Mouse (Mus musculus) MEL (cell line): ENCODE results near the gene Pex5. TPM values are rescaled to one million over a fixed set of nuclear protein-coding genes. Genes with fewer than 3 reads are reported as not detected.

Experiments used
- DNase-seq: peaks from one replicate; pipeline ENCODE4 v3.0.0; 2011; ENCODE audit warnings: low read depth, low spot score
- H3K27ac ChIP-seq: 2 replicates; pipeline ENCODE4 v1.5.1; 2012; ENCODE audit warnings: low read depth, mild to moderate bottlenecking, control low read depth, low read length, moderate library complexity; ENCODE audit not compliant: control insufficient read depth
- H3K27me3 ChIP-seq, 2 experiments: fragments of 150-350 bp in 1 of 2; sonication (generic) in 1 of 2; 2 replicates each; pipeline ENCODE4 v1.6.1; 2012; ENCODE audit warnings: low read length in 2 of 2, mild to moderate bottlenecking in 2 of 2, improper control_type of control experiment in 1 of 2, moderate library complexity in 1 of 2; ENCODE audit not compliant: insufficient read depth in 2 of 2, control insufficient read depth in 1 of 2
- H3K36me3 ChIP-seq, 2 experiments: 2 replicates each; pipeline ENCODE4 v1.6.1; 2012 to 2014; ENCODE audit warnings: low read length in 2 of 2, improper control_type of control experiment in 1 of 2, inconsistent platforms in 1 of 2, mild to moderate bottlenecking in 1 of 2; ENCODE audit not compliant: insufficient read depth in 2 of 2, control insufficient read depth in 1 of 2
- H3K4me1 ChIP-seq, 2 experiments: fragments of 150-350 bp in 1 of 2; sonication (generic) in 1 of 2; 2 replicates each; pipeline ENCODE4 v1.6.1; 2012; ENCODE audit warnings: low read length in 2 of 2, improper control_type of control experiment in 1 of 2, mild to moderate bottlenecking in 1 of 2; ENCODE audit not compliant: insufficient read depth in 2 of 2, control insufficient read depth in 1 of 2
- H3K4me3 ChIP-seq, 2 experiments: fragments of 150-350 bp in 1 of 2; sonication (generic) in 1 of 2; 2 replicates each; pipeline ENCODE4 v1.5.1; 2012; ENCODE audit warnings: low read depth in 2 of 2, low read length in 2 of 2, mild to moderate bottlenecking in 2 of 2, moderate library complexity in 2 of 2, control low read depth in 1 of 2, improper control_type of control experiment in 1 of 2; ENCODE audit not compliant: control insufficient read depth in 1 of 2, insufficient read depth in 1 of 2
- H3K79me2 ChIP-seq: 2 replicates; pipeline ENCODE4 v1.6.1; 2012; ENCODE audit warnings: mild to moderate bottlenecking, low read length, moderate library complexity; ENCODE audit not compliant: control insufficient read depth, poor library complexity, insufficient read depth
- H3K9ac ChIP-seq: 2 replicates; pipeline ENCODE4 v1.6.1; 2012; ENCODE audit warnings: low read depth, mild to moderate bottlenecking, control low read depth, low read length, moderate library complexity; ENCODE audit not compliant: control insufficient read depth, poor library complexity, severe bottlenecking
- H3K9me3 ChIP-seq: fragments of 150-350 bp; sonication (generic); replicated peaks from 2 replicates; pipeline ENCODE4 v1.6.1; 2012; ENCODE audit warnings: mild to moderate bottlenecking, low read length, improper control_type of control experiment, moderate library complexity; ENCODE audit not compliant: insufficient read depth
- BHLHE40 ChIP-seq: IDR thresholded peaks from 2 replicates; pipeline ENCODE4 v1.6.1; 2012; ENCODE audit warnings: low read depth, mild to moderate bottlenecking, inconsistent platforms, low read length, improper control_type of control experiment, borderline replicate concordance
- CHD2 ChIP-seq: IDR thresholded peaks from 2 replicates; pipeline ENCODE4 v1.6.1; 2011; ENCODE audit warnings: low read length, improper control_type of control experiment
- CTCF ChIP-seq, 3 experiments: IDR thresholded peaks in 2 of 3; conservative IDR thresholded peaks in 1 of 3; 2 replicates each; pipeline ENCODE4 v1.5.1; 2011 to 2012; ENCODE audit warnings: low read length in 3 of 3, low read depth in 2 of 3, mild to moderate bottlenecking in 2 of 3, improper control_type of control experiment in 1 of 3, inconsistent platforms in 1 of 3, mixed read lengths in 1 of 3, moderate library complexity in 1 of 3; ENCODE audit not compliant: control insufficient read depth in 1 of 3, insufficient read depth in 1 of 3, poor library complexity in 1 of 3, severe bottlenecking in 1 of 3
- HCFC1 ChIP-seq: IDR thresholded peaks from 2 replicates; pipeline ENCODE4 v1.6.1; 2012; ENCODE audit warnings: low read depth, mild to moderate bottlenecking, inconsistent platforms, low read length, improper control_type of control experiment, moderate library complexity
- MAFK ChIP-seq: IDR thresholded peaks from 2 replicates; pipeline ENCODE4 v1.6.1; 2011; ENCODE audit warnings: low read depth, mild to moderate bottlenecking, low read length, improper control_type of control experiment, borderline replicate concordance
- POLR2A ChIP-seq, 2 experiments: IDR thresholded peaks; 2 replicates each; pipeline ENCODE4 v1.6.1; 2011 to 2012; ENCODE audit warnings: low read length in 2 of 2, mild to moderate bottlenecking in 2 of 2, control low read depth in 1 of 2, improper control_type of control experiment in 1 of 2, low read depth in 1 of 2, moderate library complexity in 1 of 2; ENCODE audit not compliant: control insufficient read depth in 1 of 2, insufficient read depth in 1 of 2, poor library complexity in 1 of 2
- UBTF ChIP-seq: IDR thresholded peaks from 2 replicates; pipeline ENCODE4 v1.6.1; 2012; ENCODE audit warnings: low read depth, mild to moderate bottlenecking, inconsistent platforms, low read length, improper control_type of control experiment, moderate library complexity, borderline replicate concordance; ENCODE audit not compliant: insufficient read depth
- ZKSCAN1 ChIP-seq: IDR thresholded peaks from 2 replicates; pipeline ENCODE4 v1.6.1; 2012; ENCODE audit warnings: low read depth, mild to moderate bottlenecking, inconsistent platforms, low read length, improper control_type of control experiment, moderate library complexity
- polyA plus RNA-seq, 2 experiments: library from polyadenylated mRNA; stranded (reverse) in 1 of 2; unstranded in 1 of 2; fragments of >175 nt in 1 of 2; fragments of >200 nt in 1 of 2; gene quantifications; 2 replicates each; pipeline versions ENCODE4 v1.2.1 to v1.2.4; 2012; ENCODE audit warnings: low replicate concordance in 2 of 2, low read depth in 1 of 2; ENCODE audit not compliant: insufficient read length in 2 of 2, insufficient read depth in 1 of 2, missing spikeins in 1 of 2
- total RNA-seq: library from RNA; depleted of rRNA; stranded (reverse); fragments of 300-350 nt; gene quantifications from 2 replicates; pipeline ENCODE4 v1.2.3, GENCODE M21; 2012; rRNA removed

Gene Pex5
- total and polyA plus RNA-seq, 3 experiments = 63.0 to 63.1 TPM; not detected in 1

GRCm38 (mm10) chr6:124353246-124353645 lies 61.6 kb downstream of the Pex5 start:
- Histone ChIP-seq H3K27me3 (peaks cover under 1 to 2% of the 10 kb centered on the region in 2 experiments; a peak in 2 of 4 replicates), H3K79me2 (no peaks in the 10 kb centered on the region)
- no peak for DNase-seq

More at GRCm38 (mm10) chr6:124353246-124353645, 61.6 kb downstream of the Pex5 start:
- no peak overlapping the region for H3K4me3 ChIP-seq
- H3K36me3 ChIP-seq = no peaks in the 10 kb centered on the region
- no peak overlapping the region for H3K27ac ChIP-seq
- TF ChIP-seq CTCF (IDR thresholded peaks at IDR 0.05 in 2 of 3, conservative IDR thresholded peaks at IDR 0.05 in 1 of 3; ENCODE audit: control insufficient read depth in 1 of 3, insufficient read depth in 1 of 3, low read depth in 2 of 3, low read length in 3 of 3, poor library complexity in 1 of 3, severe bottlenecking in 1 of 3) = no peak
- no peak for TF ChIP-seq CHD2
- TF ChIP-seq POLR2A (IDR thresholded peaks at IDR 0.05; ENCODE audit: control insufficient read depth in 1 of 2, insufficient read depth in 1 of 2, low read depth in 1 of 2, low read length in 2 of 2, poor library complexity in 1 of 2) = no peak
- no peak for TF ChIP-seq HCFC1
- TF ChIP-seq ZKSCAN1 = no peak
- TF ChIP-seq BHLHE40 = no peak
- TF ChIP-seq UBTF = no peak
- no peak for TF ChIP-seq MAFK
- no peaks in the 10 kb centered on the region for H3K9me3 ChIP-seq
- no peaks in the 10 kb centered on the region for H3K4me1 ChIP-seq
- no peak overlapping the region for H3K9ac ChIP-seq

Other genes with a start within 250 kb of the Pex5 start
- not detected in 2 replicates for gene Vmn2r27, start 183.2 kb downstream of the Pex5 start, total RNA-seq
- gene Vmn2r27, start 183.2 kb downstream of the Pex5 start, polyA plus RNA-seq = not detected
- 0.33 and 0.58 TPM in 2 replicates for gene Cd163, start 110.4 kb downstream of the Pex5 start, total RNA-seq
- under 1 TPM in 1 of 2 experiments, not detected in 1; 0.81 TPM for gene Cd163, start 110.4 kb downstream of the Pex5 start, polyA plus RNA-seq
- gene Clstn3, start 49.7 kb upstream of the Pex5 start, total RNA-seq = 46.5 and 51.3 TPM in 2 replicates
- gene Clstn3, start 49.7 kb upstream of the Pex5 start, polyA plus RNA-seq = 10 to 100 TPM in 1 of 2 experiments, not detected in 1; 59.8 TPM
- 0.98 and 1.2 TPM in 2 replicates for gene C1rl, start 78.0 kb upstream of the Pex5 start, total RNA-seq
- gene C1rl, start 78.0 kb upstream of the Pex5 start, polyA plus RNA-seq = 1 to 10 TPM in 1 of 2 experiments, not detected in 1; 2.6 TPM
- gene C1ra, start 97.3 kb upstream of the Pex5 start, total RNA-seq = 0.19 and 0.29 TPM in 2 replicates
- gene C1ra, start 97.3 kb upstream of the Pex5 start, polyA plus RNA-seq = under 1 TPM in 1 of 2 experiments, not detected in 1; 0.28 TPM
- gene C1s1, start 127.3 kb upstream of the Pex5 start, total RNA-seq = 0.36 and 0.46 TPM in 2 replicates
- 1 to 10 TPM in 1 of 2 experiments, not detected in 1; 1.5 TPM for gene C1s1, start 127.3 kb upstream of the Pex5 start, polyA plus RNA-seq
- not detected in 2 replicates for gene C1rb, start 155.2 kb upstream of the Pex5 start, total RNA-seq
- gene C1rb, start 155.2 kb upstream of the Pex5 start, polyA plus RNA-seq = under 1 TPM in 1 of 2 experiments, not detected in 1; 0.03 TPM
- gene C1s2, start 221.0 kb upstream of the Pex5 start, total RNA-seq = 0.12 and 0.16 TPM in 2 replicates
- gene C1s2, start 221.0 kb upstream of the Pex5 start, polyA plus RNA-seq = under 1 TPM in 1 of 2 experiments, not detected in 1; 0.25 TPM
- 135 and 143 TPM in 2 replicates for gene Lpcat3, start 248.0 kb upstream of the Pex5 start, total RNA-seq
- 100 to 1,000 TPM in 1 of 2 experiments, not detected in 1; 337 TPM for gene Lpcat3, start 248.0 kb upstream of the Pex5 start, polyA plus RNA-seq